Mouse (Mus musculus): ENCODE measurements around the gene Mfap1b.
"Not testable (repeated sequence)": the region's sequence is repeated elsewhere in the genome, so short reads cannot be mapped to it uniquely, and the experiment has no call there.

DNA sequence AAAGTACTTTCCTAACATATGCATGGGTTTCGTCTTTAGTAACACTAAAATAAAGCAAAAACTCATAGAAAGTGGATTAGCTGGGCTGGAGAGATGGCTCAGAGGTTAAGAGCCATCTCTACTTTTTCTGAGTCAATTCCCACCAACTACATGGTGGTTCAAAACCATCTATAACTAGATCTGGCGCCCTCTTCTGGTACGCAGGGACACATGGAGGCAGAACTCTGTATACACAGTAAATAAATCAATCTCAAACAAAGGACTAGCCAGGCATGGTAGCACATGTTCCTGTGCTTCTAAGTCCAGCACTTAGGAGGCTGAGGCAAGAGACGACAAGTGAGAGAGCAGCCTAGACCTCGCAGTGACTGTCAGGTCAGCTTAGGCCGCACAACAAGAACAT, 4.9 kb downstream of the Mfap1b start:
- not testable (repeated sequence) for TF ChIP-seq CTCF, POLR2A (IDR thresholded peaks at IDR 0.05; ENCODE audit: insufficient read depth, low read depth, low read length)

Data from olfactory bulb, adult 2 months (tissue).